ENCODE assay signal across 8 mouse cellular contexts in the genomic region with DNA sequence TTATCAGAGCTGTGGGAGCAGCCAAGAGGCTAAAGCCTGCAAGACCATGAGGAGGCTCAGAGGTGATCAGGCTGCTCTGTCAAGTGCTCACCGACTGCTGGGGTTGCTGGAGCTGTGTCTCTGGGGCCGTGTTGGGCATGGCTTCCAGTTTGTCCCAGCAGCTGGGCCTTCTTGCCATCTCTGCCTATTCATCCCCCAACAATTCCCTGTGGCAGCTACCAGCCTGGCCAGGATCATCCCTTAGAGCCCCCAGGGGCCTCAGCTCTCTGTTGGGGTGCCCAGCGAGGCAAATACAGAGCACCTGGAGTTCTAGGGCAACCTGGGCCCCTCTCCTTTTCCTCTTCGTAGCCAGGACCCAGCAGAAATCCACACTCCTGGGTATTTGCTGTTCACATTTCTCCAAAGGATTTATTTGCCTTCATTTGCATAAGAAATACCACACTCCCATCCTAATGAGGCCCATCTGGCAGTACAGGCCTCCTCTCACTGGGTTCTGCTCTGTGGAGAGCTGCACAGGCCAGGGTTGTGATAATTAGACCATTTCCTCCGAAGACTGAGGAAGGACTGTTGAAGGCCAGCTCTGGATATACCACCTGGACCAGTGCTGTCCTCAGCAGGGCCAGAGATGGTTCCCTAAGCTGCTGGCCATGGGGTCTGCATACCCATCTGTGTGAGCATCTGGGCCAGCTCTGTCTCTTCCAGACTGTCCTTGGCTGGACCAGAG.
DNase-seq lines count a peak whose midpoint lies in the region; ATAC-seq and TF ChIP-seq lines count a peak whose summit lies in the region.
"Had no signal": no experiment of that assay in that cellular context is flagged by ENCODE, and none has a peak within 500 bp of the region (broad histone marks: within the 10 kb centered on the region; RNA-seq: fewer than 3 reads in every experiment).

No protein-coding gene starts in this region.

- ATAC-seq in embryonic facial prominence, embryonic 12.5 days (ENCODE audit: insufficient number of reproducible peaks, insufficient read depth, low FRiP score, low TSS enrichment) = no peak
- peak; percentile 87 for ATAC-seq in hindbrain, embryonic 12.5 days (ENCODE audit: low FRiP score)
- ATAC-seq in midbrain, embryonic 14.5 days (ENCODE audit: low FRiP score, low TSS enrichment) = peak; percentile 71
- no peak for ATAC-seq in megakaryocyte, adult 5-6 weeks (ENCODE audit: poor library complexity, severe bottlenecking)
- no peak for ATAC-seq in intestine, embryonic 15.5 days

- no peaks in the 10 kb centered on the region for H3K9me3 ChIP-seq in embryonic facial prominence, embryonic 12.5 days
- no peaks in the 10 kb centered on the region; the same call in 1 of the 2 replicates for H3K9me3 ChIP-seq in hindbrain, embryonic 12.5 days (replicated peaks)
- H3K9me3 ChIP-seq in midbrain, embryonic 14.5 days (ENCODE audit: control insufficient read depth, low read length) = no peaks in the 10 kb centered on the region
- no peaks in the 10 kb centered on the region for H3K9me3 ChIP-seq in intestine, embryonic 15.5 days

- H3K9ac ChIP-seq in embryonic facial prominence, embryonic 12.5 days = no peak overlapping the region
- no peak overlapping the region for H3K9ac ChIP-seq in hindbrain, embryonic 12.5 days
- H3K9ac ChIP-seq in midbrain, embryonic 14.5 days (replicated peaks; ENCODE audit: low read length) = no peak overlapping the region
- H3K9ac ChIP-seq in intestine, embryonic 15.5 days = no peak overlapping the region

- no peak overlapping the region for H3K4me3 ChIP-seq in embryonic facial prominence, embryonic 12.5 days
- no peak overlapping the region for H3K4me3 ChIP-seq in hindbrain, embryonic 12.5 days
- no peak overlapping the region for H3K4me3 ChIP-seq in midbrain, embryonic 14.5 days (replicated peaks; ENCODE audit: low read depth, low read length)
- no peak overlapping the region for H3K4me3 ChIP-seq in thymus, adult 2 months (ENCODE audit: control insufficient read depth, insufficient read depth, low read length)
- H3K4me3 ChIP-seq in intestine, embryonic 15.5 days (replicated peaks) = no peak overlapping the region

- H3K4me2 ChIP-seq in embryonic facial prominence, embryonic 12.5 days (replicated peaks) = no peak overlapping the region
- H3K4me2 ChIP-seq in hindbrain, embryonic 12.5 days (replicated peaks) = no peak overlapping the region
- H3K4me2 ChIP-seq in midbrain, embryonic 14.5 days (ENCODE audit: low read length) = no peak overlapping the region
- H3K4me2 ChIP-seq in intestine, embryonic 15.5 days (replicated peaks) = no peak overlapping the region

- no peak for TF ChIP-seq POLR2A in thymus, adult 2 months (IDR thresholded peaks at IDR 0.05; ENCODE audit: control insufficient read depth, extremely low read depth, insufficient read depth, low read length, poor library complexity)

- H3K27me3 ChIP-seq in embryonic facial prominence, embryonic 12.5 days = no peaks in the 10 kb centered on the region
- no peaks in the 10 kb centered on the region for H3K27me3 ChIP-seq in hindbrain, embryonic 12.5 days
- no peaks in the 10 kb centered on the region for H3K27me3 ChIP-seq in midbrain, embryonic 14.5 days (ENCODE audit: control insufficient read depth, insufficient read depth, low read length)
- no peaks in the 10 kb centered on the region for H3K27me3 ChIP-seq in thymus, adult 2 months (ENCODE audit: control insufficient read depth, insufficient read depth, low read length)
- H3K27me3 ChIP-seq in intestine, embryonic 15.5 days (replicated peaks) = no peaks in the 10 kb centered on the region

- no peaks in the 10 kb centered on the region for H3K36me3 ChIP-seq in embryonic facial prominence, embryonic 12.5 days
- no peaks in the 10 kb centered on the region for H3K36me3 ChIP-seq in hindbrain, embryonic 12.5 days
- H3K36me3 ChIP-seq in midbrain, embryonic 14.5 days (ENCODE audit: control insufficient read depth, insufficient read depth, low read length) = no peaks in the 10 kb centered on the region
- H3K36me3 ChIP-seq in thymus, adult 2 months (ENCODE audit: control insufficient read depth, insufficient read depth, low read length) = no peaks in the 10 kb centered on the region
- H3K36me3 ChIP-seq in intestine, embryonic 15.5 days = no peaks in the 10 kb centered on the region

- peak; percentile 30 for DNase-seq in ZHBTc4 (ENCODE audit: low read depth, low spot score)
- DNase-seq in midbrain, embryonic 14.5 days = peak; percentile 41
- DNase-seq in thymus, adult 2 months = no peak
- DNase-seq: heart, postnatal 14 days had no signal

- peaks cover 4% of the 10 kb centered on the region; the same call in 1 of the 2 replicates for H3K4me1 ChIP-seq in embryonic facial prominence, embryonic 12.5 days
- H3K4me1 ChIP-seq in hindbrain, embryonic 12.5 days = peaks cover 23% of the 10 kb centered on the region
- H3K4me1 ChIP-seq in midbrain, embryonic 14.5 days (ENCODE audit: control insufficient read depth, insufficient read depth, low read length) = no peaks in the 10 kb centered on the region
- H3K4me1 ChIP-seq in thymus, adult 2 months (replicated peaks; ENCODE audit: control insufficient read depth, insufficient read depth, low read length) = no peaks in the 10 kb centered on the region
- no peaks in the 10 kb centered on the region for H3K4me1 ChIP-seq in intestine, embryonic 15.5 days (replicated peaks)

- WGBS in embryonic facial prominence, embryonic 12.5 days = 45% methylated on average over 5 of the region's 5 CpGs
- WGBS in hindbrain, embryonic 12.5 days = 29% methylated on average over 5 of the region's 5 CpGs
- 22% methylated on average over 5 of the region's 5 CpGs for WGBS in midbrain, embryonic 14.5 days
- 87% methylated on average over 5 of the region's 5 CpGs for WGBS in thymus, adult 2 months
- WGBS in intestine, embryonic 15.5 days = 63% methylated on average over 5 of the region's 5 CpGs

- TF ChIP-seq CTCF in thymus, adult 2 months (IDR thresholded peaks at IDR 0.05; ENCODE audit: borderline replicate concordance, control insufficient read depth, extremely low read depth, insufficient read depth, low read length, poor library complexity) = no peak

- H3K27ac ChIP-seq in embryonic facial prominence, embryonic 12.5 days = peak overlapping the region; percentile 27; the same call in 1 of the 2 replicates
- H3K27ac ChIP-seq in hindbrain, embryonic 12.5 days = peak overlapping the region; percentile 81
- H3K27ac ChIP-seq in midbrain, embryonic 14.5 days (replicated peaks; ENCODE audit: low read depth, low read length) = peak overlapping the region; percentile 62
- H3K27ac ChIP-seq in thymus, adult 2 months (ENCODE audit: control insufficient read depth, insufficient read depth, low read length) = no peak overlapping the region
- no peak overlapping the region for H3K27ac ChIP-seq in intestine, embryonic 15.5 days

Comparison
In these comparisons a context has a peak if more than half of its experiments do, and no peak if none do; other contexts are left out.
1. ATAC-seq: peak in hindbrain, embryonic 12.5 days (single experiment) and midbrain, embryonic 14.5 days (single experiment); none in embryonic facial prominence, embryonic 12.5 days (single experiment), megakaryocyte, adult 5-6 weeks (single experiment) and intestine, embryonic 15.5 days (single experiment).
2. H3K27ac ChIP-seq: peak in embryonic facial prominence, embryonic 12.5 days (single experiment), hindbrain, embryonic 12.5 days (single experiment) and midbrain, embryonic 14.5 days (single experiment); none in thymus, adult 2 months (single experiment) and intestine, embryonic 15.5 days (single experiment).